Mouse (Mus musculus) stomach, postnatal 0 days (tissue): ENCODE data around the gene Lyrm4. TPM values are rescaled to one million over a fixed set of nuclear protein-coding genes. Genes with fewer than 3 reads are reported as not detected.

ENCODE experiments used
- ATAC-seq: fragments of 200-750 bp; cut with Nextera tagmentation; 2 replicates; pipeline ENCODE4 v1.8.0; 2017; ENCODE audit not compliant: low FRiP score, low TSS enrichment
- DNase-seq: peaks from one replicate; pipeline ENCODE4 v3.0.0-alpha.2; 2016; ENCODE audit warnings: low spot score
- H3K27ac ChIP-seq: fragments of 300-500 bp; sonication (generic); replicated peaks from 2 replicates; pipeline ENCODE4 v1.5.1; 2014; ENCODE audit warnings: mild to moderate bottlenecking, control low read depth
- H3K27me3 ChIP-seq: fragments of 300-500 bp; sonication (generic); 2 replicates; pipeline ENCODE4 v1.6.1; 2014; ENCODE audit warnings: low read length; ENCODE audit not compliant: control insufficient read depth, insufficient read depth
- H3K36me3 ChIP-seq: fragments of 300-500 bp; sonication (generic); 2 replicates; pipeline ENCODE4 v1.6.1; 2014; ENCODE audit warnings: low read length, mixed read lengths; ENCODE audit not compliant: control insufficient read depth, insufficient read depth
- H3K4me1 ChIP-seq: fragments of 300-500 bp; sonication (generic); replicated peaks from 2 replicates; pipeline ENCODE4 v1.6.1; 2014; ENCODE audit warnings: antibody characterized with exemption; ENCODE audit not compliant: control insufficient read depth, insufficient read depth
- H3K4me2 ChIP-seq: fragments of 300-500 bp; sonication (generic); replicated peaks from 2 replicates; pipeline ENCODE4 v1.6.1; 2014; ENCODE audit warnings: low read depth, mild to moderate bottlenecking, control low read depth, moderate library complexity
- H3K4me3 ChIP-seq: fragments of 300-500 bp; sonication (generic); 2 replicates; pipeline ENCODE4 v1.5.1; 2014; ENCODE audit warnings: low read depth, low read length, control low read depth
- H3K9ac ChIP-seq: fragments of 300-500 bp; sonication (generic); 2 replicates; pipeline ENCODE4 v1.6.1; 2014; ENCODE audit warnings: mild to moderate bottlenecking, low read length, control low read depth, mixed read lengths
- H3K9me3 ChIP-seq: fragments of 300-500 bp; sonication (generic); 2 replicates; pipeline ENCODE4 v1.6.1; 2016; ENCODE audit warnings: low read length; ENCODE audit not compliant: control insufficient read depth
- CTCF ChIP-seq: IDR thresholded peaks from 2 replicates; pipeline ENCODE4 v1.5.1; 2016; ENCODE audit warnings: antibody characterized with exemption, low read depth, mild to moderate bottlenecking, moderate library complexity
- EP300 ChIP-seq: optimal IDR thresholded peaks from 2 replicates; pipeline ENCODE3; 2016; ENCODE audit warnings: antibody characterized with exemption
- WGBS: fragments of 180-500 bp; shearing (Covaris S2); extraction: QIAGEN DNeasy Blood & Tissue Kit; methylation state at CpG from one replicate; pipeline ENCODE4 v1.1.7; 2014; 5-methylcytosine and 5-hydroxymethylcytosine counted together
- polyA plus RNA-seq: library from polyadenylated mRNA; unstranded; fragments of >200 nt; fragmentation: Nextera tagmentation; extraction: Ambion mirVana; gene quantifications from 2 replicates; pipeline ENCODE4 v1.2.1, GENCODE M21; 2015

Lyrm4 gene
- polyA plus RNA-seq, 1 experiment from 2014 or later = 20.7 TPM

- no peaks in the 10 kb centered on the region for H3K36me3 ChIP-seq
- DNase-seq (no peak), ATAC-seq (no peak)
- 86% methylated on average over 4 of the region's 4 CpGs for WGBS
- no peaks in the 10 kb centered on the region for H3K4me1 ChIP-seq
- H3K9ac ChIP-seq = no peak overlapping the region
- H3K9me3 ChIP-seq = no peaks in the 10 kb centered on the region
- H3K27me3 ChIP-seq = no peaks in the 10 kb centered on the region
- no peak overlapping the region for H3K4me3 ChIP-seq
- no peak overlapping the region for H3K27ac ChIP-seq
- no peak for TF ChIP-seq EP300
- TF ChIP-seq CTCF = no peak
- H3K4me2 ChIP-seq = no peak overlapping the region
Measured at GRCm38 (mm10) chr13:35980471-35980870, 136.9 kb downstream of the Lyrm4 start.

- Histone ChIP-seq H3K9ac (no peak overlapping the region), H3K36me3 (no peaks in the 10 kb centered on the region), H3K27ac (no peak overlapping the region), H3K4me1 (no peaks in the 10 kb centered on the region), H3K9me3 (no peaks in the 10 kb centered on the region), H3K27me3 (no peaks in the 10 kb centered on the region), H3K4me2 (no peak overlapping the region), H3K4me3 (no peak overlapping the region)
- no peak for TF ChIP-seq EP300
- TF ChIP-seq CTCF = no peak
- DNase-seq = no peak
- no peak for ATAC-seq
- 83% methylated on average over 7 of the region's 7 CpGs for WGBS
Measured at GRCm38 (mm10) chr13:35976912-35977311, 140.4 kb downstream of the Lyrm4 start.

GRCm38 (mm10) chr13:35969829-35970228 is 147.5 kb downstream of the Lyrm4 start:
- H3K9ac ChIP-seq = no peak overlapping the region
- no peaks in the 10 kb centered on the region for H3K27me3 ChIP-seq
- TF ChIP-seq EP300 (no peak), CTCF (no peak)
- H3K27ac ChIP-seq = no peak overlapping the region
- peak overlapping the region; percentile 58; the same call in 1 of the 2 replicates for H3K4me3 ChIP-seq
- ATAC-seq (no peak), DNase-seq (no peak)
- peaks cover 5% of the 10 kb centered on the region; the same call in 1 of the 2 replicates for H3K4me1 ChIP-seq
- no peaks in the 10 kb centered on the region for H3K36me3 ChIP-seq
- H3K4me2 ChIP-seq = peak overlapping the region; percentile 100
- 45% methylated on average over 9 of the region's 9 CpGs for WGBS
- no peaks in the 10 kb centered on the region for H3K9me3 ChIP-seq

- Histone ChIP-seq H3K36me3 (no peaks in the 10 kb centered on the region), H3K4me3 (peak overlapping the region; percentile 58), H3K27ac (no peak overlapping the region), H3K4me1 (peaks cover 5% of the 10 kb centered on the region; the same call in 1 of the 2 replicates), H3K4me2 (peak overlapping the region; percentile 100), H3K27me3 (no peaks in the 10 kb centered on the region), H3K9me3 (no peaks in the 10 kb centered on the region), H3K9ac (peak overlapping the region; percentile 47)
- under 1% methylated on average over 18 of the region's 18 CpGs for WGBS
- ATAC-seq (no peak), DNase-seq (no peak)
- TF ChIP-seq EP300 (no peak), CTCF (no peak)
Measured at GRCm38 (mm10) chr13:35969431-35969721, 147.9 kb downstream of the Lyrm4 start.

- peak; percentile 45 for DNase-seq
- TF ChIP-seq EP300 = no peak
- TF ChIP-seq CTCF = no peak
Measured at GRCm38 (mm10) chr13:35968719-35969430, 148.5 kb downstream of the Lyrm4 start.

GRCm38 (mm10) chr13:35968131-35968718 is 149.1 kb downstream of the Lyrm4 start:
- Histone ChIP-seq H3K36me3 (no peaks in the 10 kb centered on the region), H3K4me3 (peak overlapping the region; percentile 58), H3K9me3 (no peaks in the 10 kb centered on the region), H3K9ac (peak overlapping the region; percentile 47), H3K27me3 (no peaks in the 10 kb centered on the region), H3K27ac (no peak overlapping the region), H3K4me2 (peak overlapping the region; percentile 100), H3K4me1 (peaks cover 5% of the 10 kb centered on the region; the same call in 1 of the 2 replicates)
- 1% methylated on average over 38 of the region's 38 CpGs for WGBS
- no peak for TF ChIP-seq EP300
- TF ChIP-seq CTCF = no peak
- DNase-seq (peak; percentile 43), ATAC-seq (peak; percentile 56; the same call in 1 of the 2 replicates)

More at GRCm38 (mm10) chr13:35968719-35969430, 148.5 kb downstream of the Lyrm4 start:
- Histone ChIP-seq H3K27me3 (no peaks in the 10 kb centered on the region), H3K27ac (no peak overlapping the region), H3K4me3 (peak overlapping the region; percentile 58), H3K4me1 (peaks cover 5% of the 10 kb centered on the region; the same call in 1 of the 2 replicates), H3K9me3 (no peaks in the 10 kb centered on the region), H3K4me2 (peak overlapping the region; percentile 100), H3K36me3 (no peaks in the 10 kb centered on the region), H3K9ac (peak overlapping the region; percentile 47)
- under 1% methylated on average over 51 of the region's 57 CpGs for WGBS
- peak; percentile 47; the same call in 1 of the 2 replicates for ATAC-seq
